21 mouse cellular contexts compared by ENCODE assay signal in genomic region chr9:31127876-31128465, GRCm38 (mm10). TPM values are rescaled to one million over a fixed set of nuclear protein-coding genes. Genes with fewer than 3 reads are reported as not detected.
DNase-seq lines count a peak whose midpoint lies in the region; ATAC-seq and TF ChIP-seq lines count a peak whose summit lies in the region.
"Had no signal": no experiment of that assay in that cellular context is flagged by ENCODE, and none has a peak within 500 bp of the region (broad histone marks: within the 10 kb centered on the region; RNA-seq: fewer than 3 reads in every experiment).

No protein-coding gene starts in this region.

- H3K4me3 ChIP-seq in lung, postnatal 0 days (ENCODE audit: low read depth, low read length) = no peak overlapping the region
- H3K4me3 ChIP-seq in C2C12 (ENCODE audit: insufficient read depth, poor library complexity, severe bottlenecking) = no peak overlapping the region
- H3K4me3 ChIP-seq in hindbrain, embryonic 10.5 days = no peak overlapping the region
- H3K4me3 ChIP-seq in heart, adult 2 months = no peak overlapping the region
- H3K4me3 ChIP-seq: embryonic facial prominence, embryonic 10.5 days; heart, embryonic 15.5 days; hindbrain, embryonic 12.5 days; neural tube, embryonic 12.5 days had no signal

- H3K9me3 ChIP-seq in lung, postnatal 0 days (ENCODE audit: low read length) = no peaks in the 10 kb centered on the region
- H3K9me3 ChIP-seq in hindbrain, embryonic 10.5 days = no peaks in the 10 kb centered on the region
- H3K9me3 ChIP-seq: embryonic facial prominence, embryonic 10.5 days; G1E; heart, embryonic 15.5 days; hindbrain, embryonic 12.5 days; neural tube, embryonic 12.5 days had no signal

- H3K27ac ChIP-seq in lung, postnatal 0 days (ENCODE audit: low read length) = no peak overlapping the region
- no peak overlapping the region for H3K27ac ChIP-seq in hindbrain, embryonic 10.5 days
- no peak overlapping the region for H3K27ac ChIP-seq in heart, adult 2 months
- H3K27ac ChIP-seq: embryonic facial prominence, embryonic 10.5 days; heart, embryonic 15.5 days; hindbrain, embryonic 12.5 days; neural tube, embryonic 12.5 days had no signal

- no peaks in the 10 kb centered on the region for H3K36me3 ChIP-seq in lung, postnatal 0 days (ENCODE audit: insufficient read depth, low read length)
- H3K36me3 ChIP-seq in C2C12 (ENCODE audit: control insufficient read depth, insufficient read depth) = no peaks in the 10 kb centered on the region
- no peaks in the 10 kb centered on the region for H3K36me3 ChIP-seq in hindbrain, embryonic 10.5 days
- no peaks in the 10 kb centered on the region for H3K36me3 ChIP-seq in heart, adult 2 months (ENCODE audit: control insufficient read depth, insufficient read depth, low read length)
- H3K36me3 ChIP-seq: embryonic facial prominence, embryonic 10.5 days; G1E; heart, embryonic 15.5 days; hindbrain, embryonic 12.5 days; neural tube, embryonic 12.5 days had no signal

- H3K9ac ChIP-seq in lung, postnatal 0 days (replicated peaks; ENCODE audit: low read depth) = no peak overlapping the region
- no peak overlapping the region for H3K9ac ChIP-seq in heart, adult 2 months (ENCODE audit: low read depth, low read length)
- H3K9ac ChIP-seq: heart, embryonic 15.5 days; hindbrain, embryonic 12.5 days; neural tube, embryonic 12.5 days had no signal

- WGBS in lung, postnatal 0 days = 48% methylated on average over 12 of the region's 12 CpGs
- 85% methylated on average over 12 of the region's 12 CpGs for WGBS in hindbrain, embryonic 10.5 days
- 56% methylated on average over 12 of the region's 12 CpGs for WGBS in heart, adult 2 months

- DNase-seq in lung, postnatal 0 days (ENCODE audit: low spot score) = peak; percentile 64
- no peak for DNase-seq in lung, postnatal 4 days
- DNase-seq in hindbrain, embryonic 10.5 days (ENCODE audit: low spot score) = no peak
- DNase-seq in heart, adult 2 months = no peak
- DNase-seq: cerebellum, adult 11-12 months; cerebellum, postnatal 25 days; left cerebral cortex, postnatal 4 days; thymus, postnatal 36 days had no signal

- TF ChIP-seq CTCF in lung, postnatal 0 days (IDR thresholded peaks at IDR 0.05) = no peak
- no peak for TF ChIP-seq CTCF in C2C12 (IDR thresholded peaks at IDR 0.05; ENCODE audit: control insufficient read depth, insufficient read depth, insufficient read length)
- no peak for TF ChIP-seq CTCF in heart, adult 2 months (IDR thresholded peaks at IDR 0.05)

- TF ChIP-seq POLR2A in heart, adult 2 months (IDR thresholded peaks at IDR 0.05; ENCODE audit: insufficient read depth, low read depth, low read length) = no peak

- 0 out of 2 replicates have a peak, but pooled peaks cover 3% of the 10 kb centered on the region for H3K4me1 ChIP-seq in lung, postnatal 0 days (ENCODE audit: insufficient read depth, low read depth, low read length)
- peaks cover 21% of the 10 kb centered on the region for H3K4me1 ChIP-seq in hindbrain, embryonic 10.5 days (replicated peaks)
- H3K4me1 ChIP-seq in heart, adult 2 months (ENCODE audit: control insufficient read depth, insufficient read depth, low read length) = peaks cover 2% of the 10 kb centered on the region

- H3K79me2 ChIP-seq in C2C12 (ENCODE audit: control insufficient read depth, insufficient read depth) = no peaks in the 10 kb centered on the region
- H3K79me2 ChIP-seq in heart, adult 2 months (replicated peaks; ENCODE audit: control insufficient read depth, insufficient read depth, low read length) = no peaks in the 10 kb centered on the region

- H3K79me3 ChIP-seq in C2C12 (ENCODE audit: low read depth) = no peaks in the 10 kb centered on the region

- peaks cover 9% of the 10 kb centered on the region; the same call in 1 of the 2 replicates for H3K27me3 ChIP-seq in lung, postnatal 0 days (replicated peaks; ENCODE audit: insufficient read depth, low read length)
- H3K27me3 ChIP-seq in C2C12 (ENCODE audit: control insufficient read depth, insufficient read depth, insufficient read length) = peaks cover 24% of the 10 kb centered on the region
- peaks cover 49% of the 10 kb centered on the region for H3K27me3 ChIP-seq in hindbrain, embryonic 10.5 days (ENCODE audit: insufficient read depth, poor library complexity, severe bottlenecking)
- peaks cover 5% of the 10 kb centered on the region for H3K27me3 ChIP-seq in heart, adult 2 months (ENCODE audit: control insufficient read depth, insufficient read depth, low read length)

- intact Hi-C loops in heart, adult 2 months (cut with DNase I) = no loop called here

- ATAC-seq in lung, postnatal 0 days = peak; percentile 51
- ATAC-seq in hematopoietic stem cell, adult 5-6 weeks (replicated peaks in 1 of 2; ENCODE audit: insufficient read depth in 1 of 2, low FRiP score in 2 of 2, low TSS enrichment in 1 of 2, low read depth in 1 of 2, poor library complexity in 2 of 2, severe bottlenecking in 2 of 2) = peak; percentile 49 to 50
- peak; percentile 52 for ATAC-seq in megakaryocyte progenitor cell, adult 5-6 weeks (replicated peaks; ENCODE audit: poor library complexity)
- no peak for ATAC-seq in monocyte, adult 5-6 weeks (replicated peaks; ENCODE audit: insufficient number of reproducible peaks, low FRiP score, low TSS enrichment, poor library complexity, severe bottlenecking)
- ATAC-seq: CD4-positive, CD25-positive, alpha-beta regulatory T cell, adult 4 months; forebrain, embryonic 14.5 days; inflammation-experienced regulatory T-cells, adult 6 months; midbrain, embryonic 16.5 days had no signal

- no peak for TF ChIP-seq EP300 in lung, postnatal 0 days (IDR thresholded peaks at IDR 0.05)
- no peak for TF ChIP-seq EP300 in heart, adult 2 months (IDR thresholded peaks at IDR 0.05; ENCODE audit: insufficient read depth, low read depth, low read length)

- no peak overlapping the region for H3K4me2 ChIP-seq in lung, postnatal 0 days (replicated peaks; ENCODE audit: low read depth, low read length)
- H3K4me2 ChIP-seq: heart, embryonic 15.5 days; hindbrain, embryonic 12.5 days; neural tube, embryonic 12.5 days had no signal

- no peak overlapping the region for H3ac ChIP-seq in C2C12 (ENCODE audit: control insufficient read depth, insufficient read length, low read depth)

TF ChIP-seq in C2C12, 6 proteins besides CTCF, POLR2A, EP300 and RAD21:
- TF ChIP-seq MAX (IDR thresholded peaks at IDR 0.05) (no peak), USF1 (IDR thresholded peaks at IDR 0.05; ENCODE audit: low read depth) (peak; percentile 79), CEBPB (IDR thresholded peaks at IDR 0.05; ENCODE audit: low read depth) (peak; percentile 8)
TF ChIP-seq in C2C12: peak in this region for 2.

RNA-seq across cellular contexts. Expression of gene St14, which starts 3.7 kb away (rescaled TPM):
- polyA plus RNA-seq in lung, postnatal 0 days (2015; fragmentation: Nextera tagmentation; extraction: Ambion mirVana) = 36.6 and 42.3 TPM in 2 replicates
- polyA plus RNA-seq in C2C12 (2012; fragmentation: generic; extraction: Trizol) = 0.02 TPM
- total RNA-seq in hematopoietic stem cell, adult 5-6 weeks (2017) = 11.3 and 16.6 TPM in 2 replicates
- 3.0 and 3.2 TPM in 2 replicates for total RNA-seq in megakaryocyte progenitor cell, adult 5-6 weeks (2015)
- 8.0 and 15.9 TPM in 2 replicates for total RNA-seq in megakaryocyte progenitor cell, adult 5-6 weeks (2017)
- total RNA-seq in monocyte, adult 5-6 weeks (2017) = 7.2 to 11.8 TPM (median 7.5 TPM) in 3 replicates
- 4.9 and 9.6 TPM in 2 replicates for polyA plus RNA-seq in hindbrain, embryonic 10.5 days (2016; fragmentation: Nextera tagmentation; extraction: Ambion mirVana)
- under 1 TPM; 0.25 to 0.55 TPM for total RNA-seq in heart, adult 2 months (2021)
- 0.18 and 1.2 TPM in 2 replicates for polyA plus RNA-seq in heart, adult 2 months (2012; rRNA removed)
- polyA plus RNA-seq: G1E had no signal
